Mouse (Mus musculus): ENCODE data around the gene Aym1.

GRCm38 (mm10) chr5:113382580-113382979, 25.5 kb downstream of the Aym1 start:
- TF ChIP-seq CTCF (IDR thresholded peaks at IDR 0.05; ENCODE audit: extremely low read depth, insufficient read depth, insufficient read length, insufficient replicate concordance), result no peak
- TF ChIP-seq POLR2A (IDR thresholded peaks at IDR 0.05; ENCODE audit: low read depth, low read length), result no peak

All from spleen, adult 2 months (tissue).